Mouse (Mus musculus): Measurements from ENCODE around the gene Kctd7.

Gene Kctd7

GRCm38 (mm10) chr5:130190909-130191308 is 46.2 kb downstream of the Kctd7 start:
- DNase-seq (ENCODE audit: low spot score in 2 of 2) = no peak

GRCm38 (mm10) chr5:130191865-130192264 is 47.2 kb downstream of the Kctd7 start:
- no peak for DNase-seq (ENCODE audit: low spot score in 2 of 2)

- DNase-seq (ENCODE audit: low spot score in 2 of 2) = no peak
Measured at GRCm38 (mm10) chr5:130192356-130192944, 47.8 kb downstream of the Kctd7 start.

GRCm38 (mm10) chr5:130193760-130194159 is 49.1 kb downstream of the Kctd7 start:
- DNase-seq (ENCODE audit: low spot score in 2 of 2) = no peak

GRCm38 (mm10) chr5:130196307-130196706 is 51.6 kb downstream of the Kctd7 start:
- no peak for DNase-seq (ENCODE audit: low spot score in 2 of 2)

GRCm38 (mm10) chr5:130197454-130197853 is 52.8 kb downstream of the Kctd7 start:
- no peak for DNase-seq (ENCODE audit: low spot score in 2 of 2)

- DNase-seq (ENCODE audit: low spot score in 2 of 2) = no peak
Measured at GRCm38 (mm10) chr5:130197981-130198380, 53.3 kb downstream of the Kctd7 start.

- no peak for DNase-seq (ENCODE audit: low spot score in 2 of 2)
Measured at GRCm38 (mm10) chr5:130200233-130201029, 55.8 kb downstream of the Kctd7 start.

- no peak for DNase-seq (ENCODE audit: low spot score in 2 of 2)
Measured at GRCm38 (mm10) chr5:130203948-130204347, 59.3 kb downstream of the Kctd7 start.

GRCm38 (mm10) chr5:130204560-130204959 is 59.9 kb downstream of the Kctd7 start:
- DNase-seq (ENCODE audit: low spot score in 2 of 2) = no peak
